Mouse (Mus musculus) cerebellum, adult 11 months (tissue): ENCODE results near the gene Thap8.

Source experiments
- DNase-seq: peaks from one replicate; pipeline ENCODE4 v3.0.0; 2022

Thap8 gene

DNA sequence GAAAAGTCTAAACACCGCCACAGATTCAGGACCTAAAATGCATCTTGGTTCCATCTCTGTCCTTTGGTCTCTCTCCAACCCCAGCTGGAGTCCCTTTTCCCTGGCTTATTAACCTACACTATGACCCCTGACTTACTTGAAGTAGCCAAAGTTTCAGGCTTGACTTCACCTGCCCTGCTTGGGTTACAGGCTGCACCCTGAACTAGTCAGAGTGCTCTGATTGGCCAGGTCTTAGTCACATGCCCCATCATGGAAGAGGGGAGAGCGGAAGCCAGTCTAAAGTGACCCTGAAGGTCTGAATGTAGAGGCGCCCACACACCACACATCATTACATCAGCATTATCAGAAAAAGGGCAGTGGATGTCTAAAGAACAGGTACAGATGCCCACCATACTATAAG is 38.2 kb downstream of the Thap8 start:
- no peak for DNase-seq

- DNase-seq = no peak
Measured at GRCm38 (mm10) chr7:30320946-30321345, 41.1 kb downstream of the Thap8 start.

DNA sequence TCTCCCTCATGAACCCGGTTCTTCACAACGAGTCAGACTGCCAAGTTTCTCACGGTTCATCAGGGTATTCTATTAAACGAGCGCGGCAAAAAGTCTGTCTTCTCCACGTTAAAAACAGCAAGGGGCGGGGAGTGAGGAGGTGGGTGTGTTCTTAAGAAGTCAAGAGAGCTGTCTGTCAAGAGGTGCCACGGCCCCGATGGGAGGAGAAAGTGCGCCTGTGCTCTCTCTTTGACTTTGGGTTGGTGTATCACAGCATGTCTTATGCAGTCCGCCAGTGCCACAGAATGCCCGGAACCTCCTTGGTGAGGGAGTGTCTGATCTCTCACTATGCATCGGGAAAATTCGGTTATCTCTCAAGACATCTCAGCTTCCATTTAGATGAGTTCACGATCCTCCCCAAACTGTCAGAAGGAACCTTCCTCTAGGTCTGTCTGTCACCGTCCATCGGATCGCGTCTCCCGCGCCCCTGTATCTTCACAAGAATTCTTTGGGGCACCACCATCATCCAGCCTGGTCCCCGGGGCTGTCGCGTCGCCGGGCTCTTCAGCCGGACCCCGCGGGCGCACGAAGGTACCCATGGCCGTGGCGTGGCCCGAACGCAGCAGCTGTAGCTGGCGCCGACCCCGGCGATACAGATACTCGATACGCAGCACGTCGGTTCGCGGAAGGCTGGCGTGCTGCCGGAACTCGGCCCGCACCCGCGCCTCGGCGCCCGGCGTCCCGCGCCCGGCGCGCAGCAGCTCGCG is 41.8 kb downstream of the Thap8 start, which contains the start of gene E130208F15Rik:
E130208F15Rik (plus strand) TSS at position 202 of the 746 bp plus-strand sequence.
- DNase-seq = peak; percentile 68

GRCm38 (mm10) chr7:30322285-30322667 is 42.4 kb downstream of the Thap8 start:
- peak; percentile 97 for DNase-seq

GRCm38 (mm10) chr7:30322865-30323264 is 43.0 kb downstream of the Thap8 start:
- no peak for DNase-seq

GRCm38 (mm10) chr7:30323795-30324194 is 43.9 kb downstream of the Thap8 start, which contains the start of gene Sdhaf1:
Gene Sdhaf1, minus strand, starts transcription at chr7:30323895.
- DNase-seq = no peak

DNA sequence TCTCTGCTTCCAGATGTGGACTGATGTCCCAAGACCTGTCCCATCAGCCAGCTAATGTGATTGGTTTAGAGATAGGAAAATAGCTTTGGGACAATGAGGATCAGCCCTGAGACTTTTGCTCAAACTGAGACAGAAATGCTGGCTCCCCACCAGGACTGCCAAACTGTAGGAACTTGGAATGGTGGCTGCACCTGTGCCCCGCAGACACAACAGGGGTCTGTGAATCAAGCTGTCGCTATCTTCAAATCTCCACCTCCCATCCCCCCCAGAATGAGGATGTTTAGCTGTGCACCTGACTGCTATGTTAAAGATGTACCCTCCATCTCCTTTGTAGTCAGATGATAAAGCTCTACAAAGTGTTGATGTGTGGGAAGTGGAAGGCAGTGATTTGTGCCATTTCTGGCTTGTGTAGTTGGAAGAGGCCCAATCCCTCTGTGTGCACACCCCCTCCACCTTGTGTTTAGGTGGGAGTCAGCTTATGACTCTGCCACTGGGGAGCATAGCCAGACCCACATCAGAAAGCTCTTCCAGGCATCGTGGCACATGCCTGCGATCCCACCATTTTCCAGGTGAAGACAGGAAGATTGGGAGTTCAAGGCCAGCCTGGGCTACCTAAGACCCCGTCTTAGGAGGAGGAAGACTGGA is 44.5 kb downstream of the Thap8 start:
- no peak for DNase-seq

GRCm38 (mm10) chr7:30325364-30325763 is 45.5 kb downstream of the Thap8 start:
- no peak for DNase-seq

DNA sequence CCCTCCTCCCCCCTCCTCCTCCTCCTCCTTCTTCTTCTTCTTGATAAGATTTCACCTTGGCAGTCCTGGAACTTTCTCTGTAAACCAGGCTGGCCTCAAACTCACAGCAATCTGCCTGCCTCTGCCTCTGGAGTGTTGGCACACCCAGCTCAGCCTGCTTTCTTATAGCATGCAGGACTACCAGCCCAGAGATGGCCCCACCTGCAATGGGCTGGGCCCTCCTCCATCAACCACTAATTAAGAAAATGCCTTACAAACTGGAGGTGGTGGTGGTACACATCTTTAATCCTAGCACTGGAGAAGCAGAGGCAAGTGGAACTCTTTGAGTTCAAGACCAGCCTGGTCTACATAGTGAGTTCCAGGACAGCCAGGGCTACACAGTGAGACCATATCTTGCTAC is 46.5 kb downstream of the Thap8 start:
- no peak for DNase-seq

DNA sequence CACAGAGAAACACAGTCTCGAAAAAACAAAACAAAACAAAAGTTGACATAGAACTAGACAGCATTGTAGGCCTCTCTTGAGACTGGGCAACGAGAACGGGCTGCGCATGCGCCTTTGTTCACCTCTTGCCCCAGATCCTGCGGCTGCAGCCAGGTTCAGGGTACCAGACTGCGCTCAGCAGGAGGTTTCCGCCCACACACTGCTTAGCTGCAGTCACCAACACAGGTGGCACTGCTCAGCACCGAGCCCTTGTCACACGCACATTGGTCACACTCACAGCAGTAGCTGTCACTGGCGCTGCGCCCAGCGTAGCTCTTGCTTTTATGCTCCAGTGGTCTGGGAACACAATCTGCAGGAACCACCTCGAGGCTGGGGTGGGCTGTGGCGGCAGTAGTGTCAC is 47.2 kb downstream of the Thap8 start:
- DNase-seq = peak; percentile 96

DNA sequence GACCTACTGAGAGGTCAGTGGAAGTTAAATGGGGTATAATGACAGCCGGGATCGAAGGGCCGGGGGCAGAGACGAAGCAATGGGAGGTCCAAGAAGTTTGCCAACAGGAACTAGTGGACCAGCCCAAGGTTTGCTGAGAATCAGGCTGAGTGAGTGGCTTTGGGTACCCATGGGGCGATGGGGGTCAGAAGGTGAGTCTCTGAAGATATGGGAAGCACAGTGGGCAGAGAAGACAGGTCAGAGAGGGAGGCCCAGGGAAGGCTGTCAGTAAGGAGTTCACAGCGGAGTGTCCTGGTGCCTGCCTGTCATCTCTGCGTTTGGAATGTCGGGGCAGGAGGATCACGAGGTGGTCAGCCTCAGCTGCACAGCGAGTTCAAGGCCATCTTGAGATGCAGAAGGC is 48.5 kb downstream of the Thap8 start:
- no peak for DNase-seq

DNA sequence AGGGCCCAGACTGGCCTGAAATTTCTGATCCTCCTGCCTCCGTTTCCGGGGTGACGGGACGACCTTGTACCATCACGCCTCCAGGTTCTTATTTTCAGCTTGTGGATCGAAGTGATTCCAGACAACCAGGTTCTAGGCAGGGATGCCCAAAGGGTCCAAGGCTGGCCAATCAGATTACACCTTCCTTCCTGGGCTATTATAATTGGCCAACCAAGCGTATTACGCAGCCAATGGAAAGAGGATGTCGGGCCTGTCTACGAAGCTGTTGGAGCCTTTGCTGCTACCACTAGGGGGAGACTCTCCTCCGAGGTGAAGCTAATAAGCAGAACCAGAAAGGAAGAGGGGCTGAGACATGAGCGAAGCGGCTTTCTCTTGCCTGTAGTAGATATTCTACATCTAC is 52.0 kb downstream of the Thap8 start:
- peak; percentile 93 for DNase-seq

GRCm38 (mm10) chr7:30332622-30333259 is 52.8 kb downstream of the Thap8 start:
- DNase-seq = no peak

GRCm38 (mm10) chr7:30333436-30333835 is 53.5 kb downstream of the Thap8 start:
- DNase-seq = peak; percentile 86

- DNase-seq = no peak
Measured at GRCm38 (mm10) chr7:30334563-30334962, 54.7 kb downstream of the Thap8 start.

GRCm38 (mm10) chr7:30335688-30336087 is 55.8 kb downstream of the Thap8 start:
- DNase-seq = no peak

DNA sequence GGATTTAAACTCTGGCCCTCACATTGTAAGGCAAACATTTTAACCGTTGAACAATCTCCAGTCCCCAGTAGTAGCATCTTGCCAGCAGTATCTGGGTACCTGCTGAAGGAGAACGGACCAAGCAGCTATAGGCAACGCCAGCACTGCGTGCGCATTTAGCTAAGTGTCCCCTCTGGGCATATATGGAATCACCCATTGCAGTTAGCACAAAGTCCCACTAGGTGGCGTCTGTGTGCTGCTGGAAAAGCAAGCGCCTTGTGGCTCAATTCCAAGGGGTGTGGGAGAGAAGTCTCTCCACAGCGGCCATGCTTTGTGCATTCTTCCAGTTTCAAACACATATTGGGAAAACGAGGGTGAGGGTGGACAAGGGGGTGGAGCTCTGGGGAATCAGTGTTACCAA is 56.5 kb downstream of the Thap8 start:
- peak; percentile 90 for DNase-seq

DNA sequence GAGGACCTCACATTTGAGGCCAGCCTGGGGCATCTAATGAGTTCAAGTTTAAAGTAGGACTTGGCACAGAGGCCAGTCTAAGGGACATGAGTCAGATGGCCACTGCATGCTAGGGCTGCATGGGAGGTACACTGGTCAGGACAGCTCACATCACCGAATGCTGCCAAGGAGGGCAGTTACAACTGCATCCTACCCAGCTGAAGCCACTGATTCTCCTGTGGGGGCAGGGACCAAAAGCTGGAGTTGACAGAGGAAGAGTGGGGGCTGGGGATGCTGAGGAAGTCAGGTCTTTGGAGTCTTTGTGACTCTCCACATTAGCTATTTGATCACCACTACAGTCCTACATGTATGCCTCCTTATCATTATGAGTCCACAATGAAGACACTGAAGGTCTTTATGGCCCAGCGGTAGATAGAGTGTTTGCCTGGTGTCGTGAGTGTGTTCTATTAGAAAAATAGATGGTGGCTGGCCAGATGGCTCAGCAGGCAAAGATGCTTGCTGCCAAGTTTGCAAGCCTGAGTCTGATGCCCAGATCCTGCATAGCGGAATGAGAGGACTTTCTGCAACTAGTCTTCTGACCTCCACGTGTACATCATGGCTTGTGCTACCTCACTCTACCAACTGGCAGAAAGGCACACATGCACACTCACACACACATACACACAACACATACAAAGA is 59.7 kb downstream of the Thap8 start:
- DNase-seq = no peak
